Mouse (Mus musculus) lung, adult 2 months (tissue): Measurements from ENCODE around the gene Cdk14.

Experiments
- CTCF ChIP-seq: fragments of 200-500 bp; IDR thresholded peaks from 2 replicates; pipeline ENCODE4 v1.5.1; 2011; ENCODE audit warnings: mild to moderate bottlenecking, low read length, control low read depth; ENCODE audit not compliant: insufficient read depth
- POLR2A ChIP-seq: fragments of 200-500 bp; IDR thresholded peaks from 2 replicates; pipeline ENCODE4 v1.6.1; 2011; ENCODE audit warnings: low read depth, mild to moderate bottlenecking, control low read depth, low read length, borderline replicate concordance; ENCODE audit errors: extremely low read depth

GRCm38 (mm10) chr5:5368389-5369164, 51.5 kb downstream of the Cdk14 start:
- no peak for TF ChIP-seq CTCF
- TF ChIP-seq POLR2A: no peak
